ENCODE assay signal across 31 mouse cellular contexts in the genomic region with DNA sequence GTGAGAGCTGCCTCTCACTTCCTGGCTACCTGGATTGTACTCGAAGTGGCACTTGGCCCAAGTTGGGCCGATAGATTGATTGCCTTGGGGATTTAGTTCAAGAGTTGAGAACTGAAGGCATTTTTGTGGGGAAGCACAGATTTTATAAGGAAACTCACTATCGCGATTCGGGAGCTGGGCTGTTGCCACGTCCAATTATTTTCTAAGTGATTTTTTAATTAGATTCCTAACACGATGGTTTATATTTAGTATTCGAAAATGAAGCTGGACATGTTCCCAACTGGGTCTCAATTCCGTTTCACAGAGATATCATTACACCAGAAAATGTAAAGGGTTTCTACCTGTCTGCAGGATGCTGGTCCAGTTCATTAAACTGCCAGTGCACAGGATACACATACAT. TPM values are rescaled to one million over a fixed set of nuclear protein-coding genes. Genes with fewer than 3 reads are reported as not detected.
DNase-seq lines count a peak whose midpoint lies in the region; ATAC-seq and TF ChIP-seq lines count a peak whose summit lies in the region.
"Had no signal": no experiment of that assay in that cellular context is flagged by ENCODE, and none has a peak within 500 bp of the region (broad histone marks: within the 10 kb centered on the region; RNA-seq: fewer than 3 reads in every experiment).

No protein-coding gene starts in this region.

- H3K4me1 ChIP-seq in forebrain, embryonic 15.5 days: no peaks in the 10 kb centered on the region
- H3K4me1 ChIP-seq in forebrain, embryonic 11.5 days (replicated peaks; ENCODE audit: control insufficient read depth, insufficient read depth, low read length): no peaks in the 10 kb centered on the region
- H3K4me1 ChIP-seq: embryonic facial prominence, embryonic 13.5 days; embryonic facial prominence, embryonic 15.5 days; forebrain, embryonic 10.5 days had no signal

- no peak overlapping the region for H3K4me2 ChIP-seq in forebrain, embryonic 15.5 days (replicated peaks)
- H3K4me2 ChIP-seq in forebrain, embryonic 11.5 days (ENCODE audit: low read depth, low read length, severe bottlenecking): no peak overlapping the region
- H3K4me2 ChIP-seq: embryonic facial prominence, embryonic 13.5 days; embryonic facial prominence, embryonic 15.5 days had no signal

- no peak for DNase-seq in forebrain, embryonic 11.5 days (ENCODE audit: low spot score)
- no peak for DNase-seq in layer of hippocampus, adult 2 months (ENCODE audit: low spot score in 2 of 2)
- no peak for DNase-seq in layer of hippocampus, adult 11-12 months (ENCODE audit: low spot score)
- DNase-seq in brain, adult 2 months (ENCODE audit: low read depth, low spot score): peak; percentile 18
- DNase-seq: adrenal gland, adult 8-10 months; adrenal gland, postnatal 14 days; adrenal gland, postnatal 36 days; B cell, adult 2 months; cerebellum, adult 11 months; cerebellum, adult 18-20 months; cerebellum, adult 8-10 months; cerebellum, adult 9-11 months; cerebellum, postnatal 14 days; cerebellum, postnatal 36 days; embryo, embryonic 11 days had no signal

- H3K9ac ChIP-seq in forebrain, embryonic 15.5 days (replicated peaks): no peak overlapping the region
- no peak overlapping the region for H3K9ac ChIP-seq in forebrain, embryonic 11.5 days (ENCODE audit: low read length)
- H3K9ac ChIP-seq: embryonic facial prominence, embryonic 13.5 days; embryonic facial prominence, embryonic 15.5 days had no signal

- H3K4me3 ChIP-seq in forebrain, embryonic 15.5 days: no peak overlapping the region
- no peak overlapping the region for H3K4me3 ChIP-seq in forebrain, embryonic 11.5 days (ENCODE audit: low read depth, low read length)
- no peak overlapping the region for H3K4me3 ChIP-seq in layer of hippocampus, adult 2 months
- H3K4me3 ChIP-seq: embryonic facial prominence, embryonic 13.5 days; embryonic facial prominence, embryonic 15.5 days; erythroblast, embryonic 14.5 days; forebrain, embryonic 10.5 days had no signal

- no peak for TF ChIP-seq CTCF in layer of hippocampus, adult 2 months (conservative IDR thresholded peaks at IDR 0.05)

- H3K36me3 ChIP-seq in forebrain, embryonic 15.5 days: no peaks in the 10 kb centered on the region
- H3K36me3 ChIP-seq in forebrain, embryonic 11.5 days (ENCODE audit: control insufficient read depth, insufficient read depth, low read length): no peaks in the 10 kb centered on the region
- H3K36me3 ChIP-seq: forebrain, embryonic 10.5 days; G1E had no signal

- H3K9me3 ChIP-seq in forebrain, embryonic 15.5 days: no peaks in the 10 kb centered on the region
- no peaks in the 10 kb centered on the region for H3K9me3 ChIP-seq in forebrain, embryonic 11.5 days (ENCODE audit: control insufficient read depth, low read length)
- H3K9me3 ChIP-seq: embryonic facial prominence, embryonic 13.5 days; embryonic facial prominence, embryonic 15.5 days; forebrain, embryonic 10.5 days; G1E had no signal

- WGBS in forebrain, embryonic 15.5 days: 66% methylated on average over 9 of the region's 9 CpGs
- 89% methylated on average over 9 of the region's 9 CpGs for WGBS in forebrain, embryonic 11.5 days

- H3K27ac ChIP-seq in forebrain, embryonic 15.5 days (replicated peaks): 0 out of 2 replicates have a peak overlapping the region, but pooled peaks have one; percentile 26
- no peak overlapping the region for H3K27ac ChIP-seq in forebrain, embryonic 11.5 days (ENCODE audit: low read depth, low read length)
- H3K27ac ChIP-seq in layer of hippocampus, adult 2 months: peak overlapping the region; percentile 49; the same call in 1 of the 2 replicates
- H3K27ac ChIP-seq: embryonic facial prominence, embryonic 13.5 days; embryonic facial prominence, embryonic 15.5 days; forebrain, embryonic 10.5 days had no signal

- no peaks in the 10 kb centered on the region for H3K27me3 ChIP-seq in forebrain, embryonic 15.5 days
- H3K27me3 ChIP-seq in forebrain, embryonic 11.5 days (ENCODE audit: control insufficient read depth, insufficient read depth, low read length): no peaks in the 10 kb centered on the region
- H3K27me3 ChIP-seq: CH12.LX; embryonic facial prominence, embryonic 13.5 days; embryonic facial prominence, embryonic 15.5 days; Patski had no signal

- ATAC-seq in forebrain, embryonic 15.5 days (replicated peaks): no peak
- ATAC-seq in forebrain, embryonic 11.5 days (replicated peaks; ENCODE audit: low FRiP score): no peak
- ATAC-seq: activated CD4-positive, CD25-positive, alpha-beta regulatory T cell, adult 4 months; CD4-positive, CD25-positive, alpha-beta regulatory T cell, adult 4 months; forebrain, embryonic 14.5 days; Patski had no signal

RNA-seq across cellular contexts. Expression of a gene that starts 8.0 kb away (rescaled TPM):
- 0.47 TPM in 1 of 2 replicates, not detected in the other for polyA plus RNA-seq in forebrain, embryonic 15.5 days (2015; fragmentation: Nextera tagmentation; extraction: Ambion mirVana)
- not detected in 2 replicates for polyA plus RNA-seq in forebrain, embryonic 11.5 days (2014; fragmentation: Nextera tagmentation; extraction: Ambion mirVana)
- total RNA-seq in layer of hippocampus, adult 2 months (2021): not detected
- total RNA-seq: adrenal gland, adult 18-20 months; adrenal gland, adult 8-10 months; adrenal gland, postnatal 14 days; adrenal gland, postnatal 36 days; CH12.LX; common myeloid progenitor, adult 5-6 weeks; G1E had no signal
- polyA plus RNA-seq: activated CD4-positive, CD25-positive, alpha-beta regulatory T cell, adult 4 months; brain, embryonic 14.5 days; CD4-positive, CD25-positive, alpha-beta regulatory T cell, adult 4 months; embryonic facial prominence, embryonic 11.5 days; embryonic facial prominence, embryonic 13.5 days; erythroblast, embryonic 14.5 days; frontal cortex, adult 2 months; G1E; Patski had no signal

RNA-seq across cellular contexts. Expression of a gene that starts 28.2 kb away (rescaled TPM):
- polyA plus RNA-seq in forebrain, embryonic 15.5 days (2015; fragmentation: Nextera tagmentation; extraction: Ambion mirVana): 84.2 and 92.8 TPM in 2 replicates
- 23.3 and 24.1 TPM in 2 replicates for polyA plus RNA-seq in forebrain, embryonic 11.5 days (2014; fragmentation: Nextera tagmentation; extraction: Ambion mirVana)
- total RNA-seq in layer of hippocampus, adult 2 months (2021): 1,000 to 10,000 TPM; 1,426 to 1,439 TPM
- total RNA-seq: CH12.LX; common myeloid progenitor, adult 5-6 weeks; G1E had no signal
- polyA plus RNA-seq: activated CD4-positive, CD25-positive, alpha-beta regulatory T cell, adult 4 months; CD4-positive, CD25-positive, alpha-beta regulatory T cell, adult 4 months; erythroblast, embryonic 14.5 days; G1E; Patski had no signal

RNA-seq across cellular contexts. Expression of a gene that starts 39.3 kb away (rescaled TPM):
- 56.6 and 61.3 TPM in 2 replicates for polyA plus RNA-seq in forebrain, embryonic 15.5 days (2015; fragmentation: Nextera tagmentation; extraction: Ambion mirVana)
- polyA plus RNA-seq in forebrain, embryonic 11.5 days (2014; fragmentation: Nextera tagmentation; extraction: Ambion mirVana): 61.3 and 65.2 TPM in 2 replicates
- total RNA-seq in layer of hippocampus, adult 2 months (2021): 10 to 100 TPM; 66.4 to 71.5 TPM
